Mouse (Mus musculus) heart, embryonic 10.5 days (tissue): ENCODE measurements at regions not wholly inside any gene's neighbourhood (a gene's known extent, or its start where the extent isn't known, plus 50 kb on each side); places are given as distances from the start of the nearest gene placed in this dataset.

Experiments used
- DNase-seq: peaks from one replicate; pipeline ENCODE4 v3.0.0-alpha.2; 2017; ENCODE audit warnings: low spot score
- H3K27ac ChIP-seq: fragments of 300-500 bp; sonication (generic); 2 replicates; pipeline ENCODE4 v1.5.1; 2016; ENCODE audit warnings: mild to moderate bottlenecking
- H3K27me3 ChIP-seq: fragments of 300-500 bp; sonication (generic); 2 replicates; pipeline ENCODE4 v1.6.1; 2016; ENCODE audit warnings: mild to moderate bottlenecking; ENCODE audit not compliant: poor library complexity, insufficient read depth, severe bottlenecking
- H3K36me3 ChIP-seq: fragments of 300-500 bp; sonication (generic); 2 replicates; pipeline ENCODE4 v1.6.1; 2016; ENCODE audit warnings: mild to moderate bottlenecking, moderate library complexity
- H3K4me1 ChIP-seq: fragments of 300-500 bp; sonication (generic); 2 replicates; pipeline ENCODE4 v1.6.1; 2016; ENCODE audit warnings: mild to moderate bottlenecking
- H3K4me3 ChIP-seq: fragments of 300-500 bp; sonication (generic); 2 replicates; pipeline ENCODE4 v1.5.1; 2016; ENCODE audit warnings: mild to moderate bottlenecking, moderate library complexity
- H3K9me3 ChIP-seq: fragments of 300-500 bp; sonication (generic); 2 replicates; pipeline ENCODE4 v1.6.1; 2016; ENCODE audit warnings: mild to moderate bottlenecking, moderate library complexity
- WGBS: fragments of 180-500 bp; shearing (Covaris S2); methylation state at CpG from one replicate; pipeline ENCODE4 v1.1.7; 2016; 5-methylcytosine and 5-hydroxymethylcytosine counted together

- Histone ChIP-seq H3K4me3 (no peak overlapping the region), H3K27me3 (no peaks in the 10 kb centered on the region), H3K4me1 (peaks cover 6% of the 10 kb centered on the region; the same call in 1 of the 2 replicates), H3K36me3 (no peaks in the 10 kb centered on the region), H3K9me3 (no peaks in the 10 kb centered on the region), H3K27ac (no peak overlapping the region)
- DNase-seq: no peak
- 86% methylated on average over 3 of the region's 3 CpGs for WGBS
Observed at GRCm38 (mm10) chr1:23190316-23191005, 88.4 kb upstream of the 4933415F23Rik start.

- Histone ChIP-seq H3K27me3 (no peaks in the 10 kb centered on the region), H3K9me3 (no peaks in the 10 kb centered on the region), H3K27ac (no peak overlapping the region), H3K36me3 (no peaks in the 10 kb centered on the region), H3K4me3 (no peak overlapping the region), H3K4me1 (peaks cover 6% of the 10 kb centered on the region; the same call in 1 of the 2 replicates)
- DNase-seq: no peak
- WGBS: 87% methylated on average over 4 of the region's 4 CpGs
Observed at GRCm38 (mm10) chr1:23189790-23190189, 87.7 kb upstream of the 4933415F23Rik start.

- peak; percentile 77 for DNase-seq
- no peaks in the 10 kb centered on the region for H3K9me3 ChIP-seq
- WGBS: 18% methylated on average over 5 of the region's 5 CpGs
- H3K4me3 ChIP-seq: no peak overlapping the region
- no peaks in the 10 kb centered on the region for H3K27me3 ChIP-seq
- no peaks in the 10 kb centered on the region for H3K36me3 ChIP-seq
- H3K27ac ChIP-seq: peak overlapping the region; percentile 86
- peaks cover 6% of the 10 kb centered on the region; the same call in 1 of the 2 replicates for H3K4me1 ChIP-seq
Observed at GRCm38 (mm10) chr1:23188216-23188615, 86.2 kb upstream of the 4933415F23Rik start.

GRCm38 (mm10) chr1:23187446-23188206, 85.6 kb upstream of the 4933415F23Rik start:
- H3K4me1 ChIP-seq: peaks cover 6% of the 10 kb centered on the region; the same call in 1 of the 2 replicates
- H3K27ac ChIP-seq: peak overlapping the region; percentile 86
- no peaks in the 10 kb centered on the region for H3K36me3 ChIP-seq
- DNase-seq: no peak
- H3K4me3 ChIP-seq: no peak overlapping the region
- no peaks in the 10 kb centered on the region for H3K27me3 ChIP-seq
- WGBS: 48% methylated on average over 6 of the region's 6 CpGs
- H3K9me3 ChIP-seq: no peaks in the 10 kb centered on the region

- 68% methylated on average over 9 of the region's 9 CpGs for WGBS
- no peak overlapping the region for H3K27ac ChIP-seq
Observed at GRCm38 (mm10) chr1:23184728-23185127, 82.7 kb upstream of the 4933415F23Rik start.

GRCm38 (mm10) chr1:23182541-23182940, 80.5 kb upstream of the 4933415F23Rik start:
- H3K9me3 ChIP-seq: no peaks in the 10 kb centered on the region
- no peak for DNase-seq
- H3K27ac ChIP-seq: no peak overlapping the region
- no peak overlapping the region for H3K4me3 ChIP-seq
- no peaks in the 10 kb centered on the region for H3K36me3 ChIP-seq
- no peaks in the 10 kb centered on the region for H3K27me3 ChIP-seq
- peaks cover 2% of the 10 kb centered on the region; the same call in 1 of the 2 replicates for H3K4me1 ChIP-seq

More at GRCm38 (mm10) chr1:23184728-23185127, 82.7 kb upstream of the 4933415F23Rik start:
- H3K36me3 ChIP-seq: no peaks in the 10 kb centered on the region
- no peaks in the 10 kb centered on the region for H3K27me3 ChIP-seq
- no peak for DNase-seq
- H3K9me3 ChIP-seq: no peaks in the 10 kb centered on the region
- H3K4me1 ChIP-seq: peaks cover 6% of the 10 kb centered on the region; the same call in 1 of the 2 replicates
- no peak overlapping the region for H3K4me3 ChIP-seq

- 85% methylated on average over 6 of the region's 6 CpGs for WGBS
- H3K4me3 ChIP-seq: no peak overlapping the region
- DNase-seq: no peak
- no peak overlapping the region for H3K27ac ChIP-seq
- no peaks in the 10 kb centered on the region for H3K9me3 ChIP-seq
- no peaks in the 10 kb centered on the region for H3K4me1 ChIP-seq
- no peaks in the 10 kb centered on the region for H3K36me3 ChIP-seq
- H3K27me3 ChIP-seq: no peaks in the 10 kb centered on the region
Observed at GRCm38 (mm10) chr1:23178335-23178974, 76.4 kb upstream of the 4933415F23Rik start.

GRCm38 (mm10) chr1:23174022-23174421, 72.0 kb upstream of the 4933415F23Rik start:
- no peak for DNase-seq
- H3K4me3 ChIP-seq: no peak overlapping the region
- WGBS: 76% methylated on average over 11 of the region's 11 CpGs
- no peaks in the 10 kb centered on the region for H3K4me1 ChIP-seq
- no peaks in the 10 kb centered on the region for H3K9me3 ChIP-seq
- H3K36me3 ChIP-seq: no peaks in the 10 kb centered on the region
- no peaks in the 10 kb centered on the region for H3K27me3 ChIP-seq
- no peak overlapping the region for H3K27ac ChIP-seq

GRCm38 (mm10) chr1:23173054-23173802, 71.2 kb upstream of the 4933415F23Rik start:
- DNase-seq: no peak
- H3K4me1 ChIP-seq: no peaks in the 10 kb centered on the region
- H3K4me3 ChIP-seq: no peak overlapping the region
- H3K36me3 ChIP-seq: no peaks in the 10 kb centered on the region
- 68% methylated on average over 7 of the region's 7 CpGs for WGBS
- H3K27me3 ChIP-seq: no peaks in the 10 kb centered on the region
- no peaks in the 10 kb centered on the region for H3K9me3 ChIP-seq
- H3K27ac ChIP-seq: no peak overlapping the region

- no peaks in the 10 kb centered on the region for H3K36me3 ChIP-seq
- no peaks in the 10 kb centered on the region for H3K9me3 ChIP-seq
- WGBS: 95% methylated on average over 2 of the region's 2 CpGs
- H3K4me3 ChIP-seq: no peak overlapping the region
- no peaks in the 10 kb centered on the region for H3K4me1 ChIP-seq
- H3K27me3 ChIP-seq: no peaks in the 10 kb centered on the region
- no peak for DNase-seq
- no peak overlapping the region for H3K27ac ChIP-seq
Observed at GRCm38 (mm10) chr1:23171336-23171735, 69.3 kb upstream of the 4933415F23Rik start.

- DNase-seq: no peak
- Histone ChIP-seq H3K4me1 (no peaks in the 10 kb centered on the region), H3K27ac (no peak overlapping the region), H3K36me3 (no peaks in the 10 kb centered on the region), H3K4me3 (no peak overlapping the region), H3K9me3 (no peaks in the 10 kb centered on the region), H3K27me3 (no peaks in the 10 kb centered on the region)
- WGBS: 78% methylated on average over 2 of the region's 2 CpGs
Observed at GRCm38 (mm10) chr1:23170711-23171110, 68.7 kb upstream of the 4933415F23Rik start.

GRCm38 (mm10) chr1:23168504-23168903, 66.5 kb upstream of the 4933415F23Rik start:
- no peaks in the 10 kb centered on the region for H3K27me3 ChIP-seq
- WGBS: 83% methylated on average over 4 of the region's 4 CpGs
- H3K4me3 ChIP-seq: no peak overlapping the region
- H3K27ac ChIP-seq: no peak overlapping the region
- no peaks in the 10 kb centered on the region for H3K36me3 ChIP-seq
- DNase-seq: no peak
- H3K4me1 ChIP-seq: no peaks in the 10 kb centered on the region
- H3K9me3 ChIP-seq: no peaks in the 10 kb centered on the region
